Mouse (Mus musculus): ENCODE measurements around the gene Nkg7. TPM values are rescaled to one million over a fixed set of nuclear protein-coding genes. Genes with fewer than 3 reads are reported as not detected.

Gene Nkg7
- polyA plus RNA-seq, 1 experiment from 2014 or later: 0.92 TPM

GRCm38 (mm10) chr7:43462851-43463250 is 26.0 kb downstream of the Nkg7 start, which contains the start of gene Vsig10l:
Gene Vsig10l (plus strand): TSS chr7:43463151.
- no peak for ATAC-seq (ENCODE audit: low FRiP score, low TSS enrichment)
- peaks cover 11% of the 10 kb centered on the region for H3K4me1 ChIP-seq (ENCODE audit: insufficient read depth, low read length)
- peaks cover 3% of the 10 kb centered on the region; the same call in 1 of the 2 replicates for H3K36me3 ChIP-seq (ENCODE audit: insufficient read depth, low read length)
- no peak within 1 kb of the TSS for H3K4me3 ChIP-seq (ENCODE audit: low read length)
- 0 out of 2 replicates have a peak, but pooled peaks cover 3% of the 10 kb centered on the region for H3K27me3 ChIP-seq (ENCODE audit: insufficient read depth, low read length)
- no peaks in the 10 kb centered on the region for H3K9me3 ChIP-seq (ENCODE audit: low read length)
- no peak within 1 kb of the TSS for H3K27ac ChIP-seq (ENCODE audit: low read length)
- no peak within 1 kb of the TSS for H3K9ac ChIP-seq (replicated peaks; ENCODE audit: low read length)
- WGBS: 61% methylated on average over 4 of the region's 4 CpGs
- H3K4me2 ChIP-seq (replicated peaks; ENCODE audit: low read depth, low read length): no peak within 1 kb of the TSS

GRCm38 (mm10) chr7:43463976-43464375 is 27.1 kb downstream of the Nkg7 start:
- ATAC-seq (ENCODE audit: low FRiP score, low TSS enrichment): no peak
- Histone ChIP-seq H3K9me3 (ENCODE audit: low read length) (no peaks in the 10 kb centered on the region), H3K27ac (ENCODE audit: low read length) (no peak overlapping the region), H3K9ac (replicated peaks; ENCODE audit: low read length) (no peak overlapping the region), H3K4me2 (replicated peaks; ENCODE audit: low read depth, low read length) (no peak overlapping the region), H3K36me3 (ENCODE audit: insufficient read depth, low read length) (no peaks in the 10 kb centered on the region), H3K4me1 (ENCODE audit: insufficient read depth, low read length) (peaks cover 11% of the 10 kb centered on the region), H3K4me3 (ENCODE audit: low read length) (no peak overlapping the region), H3K27me3 (ENCODE audit: insufficient read depth, low read length) (0 out of 2 replicates have a peak, but pooled peaks cover 3% of the 10 kb centered on the region)
- 74% methylated on average over 7 of the region's 7 CpGs for WGBS

GRCm38 (mm10) chr7:43464864-43465343 is 28.0 kb downstream of the Nkg7 start:
- H3K9ac ChIP-seq (replicated peaks; ENCODE audit: low read length): peak overlapping the region; percentile 64
- peak; percentile 11; the same call in 1 of the 2 replicates for ATAC-seq (ENCODE audit: low FRiP score, low TSS enrichment)
- H3K9me3 ChIP-seq (ENCODE audit: low read length): no peaks in the 10 kb centered on the region
- no peak overlapping the region for H3K27ac ChIP-seq (ENCODE audit: low read length)
- 0 out of 2 replicates have a peak, but pooled peaks cover 3% of the 10 kb centered on the region for H3K27me3 ChIP-seq (ENCODE audit: insufficient read depth, low read length)
- 6% methylated on average over 35 of the region's 35 CpGs for WGBS
- peaks cover 11% of the 10 kb centered on the region for H3K4me1 ChIP-seq (ENCODE audit: insufficient read depth, low read length)
- H3K4me3 ChIP-seq (ENCODE audit: low read length): peak overlapping the region; percentile 58
- H3K36me3 ChIP-seq (ENCODE audit: insufficient read depth, low read length): no peaks in the 10 kb centered on the region
- peak overlapping the region; percentile 92 for H3K4me2 ChIP-seq (replicated peaks; ENCODE audit: low read depth, low read length)

GRCm38 (mm10) chr7:43465344-43466098 is 28.6 kb downstream of the Nkg7 start:
- WGBS: under 1% methylated on average over 33 of the region's 33 CpGs
- H3K4me1 ChIP-seq (ENCODE audit: insufficient read depth, low read length): peaks cover 11% of the 10 kb centered on the region
- peak overlapping the region; percentile 58 for H3K4me3 ChIP-seq (ENCODE audit: low read length)
- H3K27ac ChIP-seq (ENCODE audit: low read length): 0 out of 2 replicates have a peak overlapping the region, but pooled peaks have one; percentile 38
- peak overlapping the region; percentile 92 for H3K4me2 ChIP-seq (replicated peaks; ENCODE audit: low read depth, low read length)
- peak overlapping the region; percentile 64 for H3K9ac ChIP-seq (replicated peaks; ENCODE audit: low read length)
- ATAC-seq (ENCODE audit: low FRiP score, low TSS enrichment): peak; percentile 91
- 0 out of 2 replicates have a peak, but pooled peaks cover 3% of the 10 kb centered on the region for H3K27me3 ChIP-seq (ENCODE audit: insufficient read depth, low read length)
- H3K36me3 ChIP-seq (ENCODE audit: insufficient read depth, low read length): no peaks in the 10 kb centered on the region
- no peaks in the 10 kb centered on the region for H3K9me3 ChIP-seq (ENCODE audit: low read length)

- WGBS: under 1% methylated on average over 32 of the region's 33 CpGs
These were observed 29.3 kb downstream of the Nkg7 start for GRCm38 (mm10) chr7:43466099-43466694.

GRCm38 (mm10) chr7:43470373-43470772 is 33.5 kb downstream of the Nkg7 start:
- Histone ChIP-seq H3K27me3 (ENCODE audit: insufficient read depth, low read length) (peaks cover 11% of the 10 kb centered on the region), H3K36me3 (ENCODE audit: insufficient read depth, low read length) (no peaks in the 10 kb centered on the region), H3K27ac (ENCODE audit: low read length) (no peak overlapping the region), H3K4me1 (ENCODE audit: insufficient read depth, low read length) (peaks cover 7% of the 10 kb centered on the region), H3K9ac (replicated peaks; ENCODE audit: low read length) (no peak overlapping the region), H3K4me2 (replicated peaks; ENCODE audit: low read depth, low read length) (no peak overlapping the region), H3K4me3 (ENCODE audit: low read length) (no peak overlapping the region), H3K9me3 (ENCODE audit: low read length) (no peaks in the 10 kb centered on the region)
- no peak for ATAC-seq (ENCODE audit: low FRiP score, low TSS enrichment)
- 47% methylated on average over 8 of the region's 8 CpGs for WGBS

More at GRCm38 (mm10) chr7:43466099-43466694, 29.3 kb downstream of the Nkg7 start:
- peak overlapping the region; percentile 92 for H3K4me2 ChIP-seq (replicated peaks; ENCODE audit: low read depth, low read length)
- peaks cover 11% of the 10 kb centered on the region for H3K4me1 ChIP-seq (ENCODE audit: insufficient read depth, low read length)
- 0 out of 2 replicates have a peak, but pooled peaks cover 3% of the 10 kb centered on the region for H3K27me3 ChIP-seq (ENCODE audit: insufficient read depth, low read length)
- 0 out of 2 replicates have a peak overlapping the region, but pooled peaks have one; percentile 63 for H3K27ac ChIP-seq (ENCODE audit: low read length)
- peak; percentile 58 for ATAC-seq (ENCODE audit: low FRiP score, low TSS enrichment)
- H3K9ac ChIP-seq (replicated peaks; ENCODE audit: low read length): peak overlapping the region; percentile 64
- H3K36me3 ChIP-seq (ENCODE audit: insufficient read depth, low read length): no peaks in the 10 kb centered on the region
- H3K9me3 ChIP-seq (ENCODE audit: low read length): no peaks in the 10 kb centered on the region
- H3K4me3 ChIP-seq (ENCODE audit: low read length): peak overlapping the region; percentile 58

GRCm38 (mm10) chr7:43475706-43476105 is 38.8 kb downstream of the Nkg7 start:
- H3K4me1 ChIP-seq (ENCODE audit: insufficient read depth, low read length): peaks cover 7% of the 10 kb centered on the region; the same call in 1 of the 2 replicates
- WGBS: 9% methylated on average over 23 of the region's 23 CpGs
- H3K4me3 ChIP-seq (ENCODE audit: low read length): no peak overlapping the region
- no peak for ATAC-seq (ENCODE audit: low FRiP score, low TSS enrichment)
- peaks cover 39% of the 10 kb centered on the region for H3K27me3 ChIP-seq (ENCODE audit: insufficient read depth, low read length)
- no peak overlapping the region for H3K4me2 ChIP-seq (replicated peaks; ENCODE audit: low read depth, low read length)
- H3K9me3 ChIP-seq (ENCODE audit: low read length): no peaks in the 10 kb centered on the region
- no peak overlapping the region for H3K27ac ChIP-seq (ENCODE audit: low read length)
- H3K9ac ChIP-seq (replicated peaks; ENCODE audit: low read length): no peak overlapping the region
- no peaks in the 10 kb centered on the region for H3K36me3 ChIP-seq (ENCODE audit: insufficient read depth, low read length)

- peaks cover 39% of the 10 kb centered on the region for H3K27me3 ChIP-seq (ENCODE audit: insufficient read depth, low read length)
- peak overlapping the region; percentile 18; the same call in 1 of the 2 replicates for H3K4me2 ChIP-seq (replicated peaks; ENCODE audit: low read depth, low read length)
- no peaks in the 10 kb centered on the region for H3K9me3 ChIP-seq (ENCODE audit: low read length)
- H3K36me3 ChIP-seq (ENCODE audit: insufficient read depth, low read length): no peaks in the 10 kb centered on the region
- H3K27ac ChIP-seq (ENCODE audit: low read length): no peak overlapping the region
- no peak overlapping the region for H3K9ac ChIP-seq (replicated peaks; ENCODE audit: low read length)
- peak; percentile 53; the same call in 1 of the 2 replicates for ATAC-seq (ENCODE audit: low FRiP score, low TSS enrichment)
- 4% methylated on average over 13 of the region's 13 CpGs for WGBS
- H3K4me3 ChIP-seq (ENCODE audit: low read length): 0 out of 2 replicates have a peak overlapping the region, but pooled peaks have one; percentile 11
- H3K4me1 ChIP-seq (ENCODE audit: insufficient read depth, low read length): peaks cover 7% of the 10 kb centered on the region; the same call in 1 of the 2 replicates
These were observed 39.5 kb downstream of the Nkg7 start for GRCm38 (mm10) chr7:43476376-43476775.

- 64% methylated on average over 3 of the region's 3 CpGs for WGBS
- H3K9ac ChIP-seq (replicated peaks; ENCODE audit: low read length): no peak overlapping the region
- no peak overlapping the region for H3K27ac ChIP-seq (ENCODE audit: low read length)
- H3K9me3 ChIP-seq (ENCODE audit: low read length): no peaks in the 10 kb centered on the region
- H3K4me2 ChIP-seq (replicated peaks; ENCODE audit: low read depth, low read length): no peak overlapping the region
- peaks cover 13% of the 10 kb centered on the region for H3K4me1 ChIP-seq (ENCODE audit: insufficient read depth, low read length)
- ATAC-seq (ENCODE audit: low FRiP score, low TSS enrichment): no peak
- peaks cover 20% of the 10 kb centered on the region for H3K27me3 ChIP-seq (ENCODE audit: insufficient read depth, low read length)
- no peak overlapping the region for H3K4me3 ChIP-seq (ENCODE audit: low read length)
- no peaks in the 10 kb centered on the region for H3K36me3 ChIP-seq (ENCODE audit: insufficient read depth, low read length)
These were observed 44.3 kb downstream of the Nkg7 start for GRCm38 (mm10) chr7:43481191-43481590.
